Mouse (Mus musculus) retina, postnatal 1 day (tissue): ENCODE measurements around the gene Gtf3c2.

Experiments used
- DNase-seq: peaks from one replicate; pipeline ENCODE4 v3.0.0-alpha.2; 2012

The Gtf3c2 gene

GRCm38 (mm10) chr5:31197072-31197471 is 17.1 kb upstream of the Gtf3c2 start:
- DNase-seq = no peak

- DNase-seq = no peak
Measured at GRCm38 (mm10) chr5:31196207-31196606, 16.3 kb upstream of the Gtf3c2 start.

GRCm38 (mm10) chr5:31195671-31196070 is 15.7 kb upstream of the Gtf3c2 start:
- DNase-seq = no peak

GRCm38 (mm10) chr5:31194486-31195485 is 14.8 kb upstream of the Gtf3c2 start:
- no peak for DNase-seq

GRCm38 (mm10) chr5:31193631-31194281 is 13.8 kb upstream of the Gtf3c2 start:
- no peak for DNase-seq

GRCm38 (mm10) chr5:31192939-31193630 is 13.1 kb upstream of the Gtf3c2 start, which contains the start of the genes Snx17 and Eif2b4:
Gene Snx17, plus strand, starts transcription at chr5:31193227.
Gene Eif2b4, minus strand, starts transcription at chr5:31193430.
- DNase-seq = peak; percentile 99

GRCm38 (mm10) chr5:31192045-31192938 is 12.3 kb upstream of the Gtf3c2 start:
- no peak for DNase-seq

GRCm38 (mm10) chr5:31190201-31190600 is 10.3 kb upstream of the Gtf3c2 start:
- DNase-seq = no peak

GRCm38 (mm10) chr5:31188223-31188840 is 8.4 kb upstream of the Gtf3c2 start:
- DNase-seq = peak; percentile 44

GRCm38 (mm10) chr5:31183678-31184077 is 3.7 kb upstream of the Gtf3c2 start:
- no peak for DNase-seq

- no peak for DNase-seq
Measured at GRCm38 (mm10) chr5:31181183-31181770, 1.3 kb upstream of the Gtf3c2 start.

GRCm38 (mm10) chr5:31179301-31179765 is 611 bp downstream of the Gtf3c2 start:
- DNase-seq = no peak

GRCm38 (mm10) chr5:31168630-31169029 is 11.3 kb downstream of the Gtf3c2 start:
- DNase-seq = peak; percentile 16

- DNase-seq = no peak
Measured at GRCm38 (mm10) chr5:31164878-31165277, 15.1 kb downstream of the Gtf3c2 start.

- DNase-seq = no peak
Measured at GRCm38 (mm10) chr5:31162462-31162861, 17.5 kb downstream of the Gtf3c2 start.

GRCm38 (mm10) chr5:31154152-31154553 is 25.8 kb downstream of the Gtf3c2 start, which contains the start of gene Mpv17:
Gene Mpv17, minus strand, starts transcription at chr5:31154251.
- DNase-seq = peak; percentile 89

GRCm38 (mm10) chr5:31153516-31154151 is 26.3 kb downstream of the Gtf3c2 start:
- DNase-seq = no peak

GRCm38 (mm10) chr5:31151746-31152145 is 28.2 kb downstream of the Gtf3c2 start:
- DNase-seq = no peak

- DNase-seq = no peak
Measured at GRCm38 (mm10) chr5:31149781-31150180, 30.2 kb downstream of the Gtf3c2 start.

- no peak for DNase-seq
Measured at GRCm38 (mm10) chr5:31138968-31139425, 40.9 kb downstream of the Gtf3c2 start.
